Mouse (Mus musculus) midbrain, embryonic 16.5 days (tissue): ENCODE data around the gene Ywhaq. TPM values are rescaled to one million over a fixed set of nuclear protein-coding genes. Genes with fewer than 3 reads are reported as not detected.

Experiments
- ATAC-seq: fragments of 200-750 bp; cut with Nextera tagmentation; 2 replicates; pipeline ENCODE4 v1.8.0; 2017; ENCODE audit warnings: moderate TSS enrichment
- H3K27ac ChIP-seq: fragments of 300-500 bp; sonication (generic); 2 replicates; pipeline ENCODE4 v1.5.1; 2014; ENCODE audit warnings: mild to moderate bottlenecking, low read length, mixed read lengths
- H3K27me3 ChIP-seq: fragments of 300-500 bp; sonication (generic); 2 replicates; pipeline ENCODE4 v1.6.1; 2014; ENCODE audit warnings: low read depth, low read length, mixed read lengths; ENCODE audit not compliant: control insufficient read depth, insufficient read depth
- H3K36me3 ChIP-seq: fragments of 300-500 bp; sonication (generic); 2 replicates; pipeline ENCODE4 v1.6.1; 2014; ENCODE audit warnings: mild to moderate bottlenecking, low read length, moderate library complexity, mixed read lengths; ENCODE audit not compliant: control insufficient read depth, insufficient read depth
- H3K4me1 ChIP-seq: fragments of 300-500 bp; sonication (generic); 2 replicates; pipeline ENCODE4 v1.6.1; 2014; ENCODE audit warnings: mild to moderate bottlenecking, low read length, mixed read lengths; ENCODE audit not compliant: control insufficient read depth, insufficient read depth
- H3K4me2 ChIP-seq: fragments of 300-500 bp; sonication (generic); 2 replicates; pipeline ENCODE4 v1.6.1; 2014; ENCODE audit warnings: mild to moderate bottlenecking, low read length, mixed read lengths
- H3K4me3 ChIP-seq: fragments of 300-500 bp; sonication (generic); 2 replicates; pipeline ENCODE4 v1.5.1; 2014; ENCODE audit warnings: low read depth, mild to moderate bottlenecking, low read length, moderate library complexity, mixed read lengths
- H3K9ac ChIP-seq: fragments of 300-500 bp; sonication (generic); 2 replicates; pipeline ENCODE4 v1.6.1; 2014; ENCODE audit warnings: low read depth, low read length, mixed read lengths
- H3K9me3 ChIP-seq: fragments of 300-500 bp; sonication (generic); replicated peaks from 2 replicates; pipeline ENCODE4 v1.6.1; 2014; ENCODE audit warnings: mild to moderate bottlenecking, low read length, mixed read lengths; ENCODE audit not compliant: control insufficient read depth, poor library complexity, severe bottlenecking
- WGBS: fragments of 180-500 bp; shearing (Covaris S2); extraction: QIAGEN DNeasy Blood & Tissue Kit; methylation state at CpG from one replicate; pipeline ENCODE4 v1.1.7; 2014; 5-methylcytosine and 5-hydroxymethylcytosine counted together
- polyA plus RNA-seq: library from polyadenylated mRNA; unstranded; fragments of >200 nt; fragmentation: Nextera tagmentation; extraction: Ambion mirVana; gene quantifications from 2 replicates; pipeline ENCODE4 v1.2.1, GENCODE M21; 2015

The Ywhaq gene
- 1,279 and 1,291 TPM in 2 replicates for polyA plus RNA-seq

DNA sequence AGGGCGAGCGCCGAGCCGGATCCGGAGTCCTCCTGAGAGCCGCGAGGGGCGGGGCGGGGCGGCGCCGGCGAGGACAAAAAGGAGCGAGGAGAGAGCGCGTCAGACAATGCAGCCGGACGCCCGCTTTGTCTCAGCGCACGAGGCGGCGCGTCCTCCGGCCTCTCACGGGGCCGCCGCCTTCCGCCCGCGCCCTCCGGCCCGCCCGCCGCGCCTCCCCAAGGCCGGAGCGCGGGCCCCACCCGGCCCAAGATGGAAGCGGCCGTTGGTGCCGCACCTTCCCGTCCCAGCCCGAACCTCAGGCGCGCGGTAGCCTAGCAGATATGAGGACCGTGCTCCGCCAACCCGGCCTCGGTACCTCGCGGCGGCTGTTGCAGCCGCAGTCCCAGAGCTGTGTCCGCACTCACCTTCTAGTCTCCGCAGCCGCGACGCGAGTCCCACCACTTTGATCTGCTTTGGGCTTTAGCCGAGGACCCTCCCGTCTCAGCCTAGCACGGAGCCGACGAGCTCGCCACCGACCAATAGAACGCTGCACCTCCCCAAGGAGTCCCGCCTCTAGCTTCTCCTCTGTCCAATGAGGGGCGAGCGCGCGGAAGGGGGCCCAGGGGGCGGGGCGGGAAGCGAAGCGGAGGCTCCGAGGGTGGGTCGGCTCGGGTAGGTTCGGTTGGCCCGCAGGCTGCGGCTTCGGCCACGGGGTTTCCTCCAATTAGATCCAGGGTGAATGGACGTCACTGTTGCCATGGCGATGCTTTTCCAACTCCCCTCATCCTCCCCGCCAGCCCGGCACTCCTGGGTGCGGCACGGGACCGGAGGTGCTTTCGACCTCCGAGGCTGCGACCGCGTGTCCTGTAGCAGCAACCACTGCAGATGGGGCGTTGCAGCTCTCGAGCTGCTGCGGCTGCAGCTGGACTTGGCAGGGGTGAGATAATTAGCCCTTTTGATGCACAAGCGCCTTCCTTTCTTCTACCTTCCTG lies at the start of gene Ywhaq:
TSS of gene Ywhaq (minus strand) at position 538 of the 971 bp plus-strand sequence.
- Histone ChIP-seq H3K36me3 (peaks cover 11% of the 10 kb centered on the region), H3K27ac (peak within 1 kb of the TSS; percentile 100), H3K9ac (peak within 1 kb of the TSS; percentile 99), H3K9me3 (no peaks in the 10 kb centered on the region), H3K4me2 (peak within 1 kb of the TSS; percentile 93), H3K4me1 (peaks cover 23% of the 10 kb centered on the region), H3K27me3 (no peaks in the 10 kb centered on the region), H3K4me3 (peak within 1 kb of the TSS; percentile 88)
- peak; percentile 99 for ATAC-seq
- under 1% methylated on average over 84 of the region's 103 CpGs for WGBS

- 37% methylated on average over 5 of the region's 5 CpGs for WGBS
- peak; percentile 25; the same call in 1 of the 2 replicates for ATAC-seq
- H3K27me3 ChIP-seq: no peaks in the 10 kb centered on the region
- H3K27ac ChIP-seq: no peak overlapping the region
- H3K36me3 ChIP-seq: no peaks in the 10 kb centered on the region
- H3K9me3 ChIP-seq: no peaks in the 10 kb centered on the region
- H3K4me3 ChIP-seq: no peak overlapping the region
- no peaks in the 10 kb centered on the region for H3K4me1 ChIP-seq
- H3K9ac ChIP-seq: no peak overlapping the region
- no peak overlapping the region for H3K4me2 ChIP-seq
These were observed 46.0 kb upstream of the Ywhaq start for GRCm38 (mm10) chr12:21463448-21463891.

GRCm38 (mm10) chr12:21462658-21463057 lies 45.2 kb upstream of the Ywhaq start:
- Histone ChIP-seq H3K4me1 (no peaks in the 10 kb centered on the region), H3K27me3 (no peaks in the 10 kb centered on the region), H3K36me3 (no peaks in the 10 kb centered on the region), H3K4me3 (no peak overlapping the region), H3K4me2 (no peak overlapping the region), H3K9ac (no peak overlapping the region), H3K9me3 (no peaks in the 10 kb centered on the region), H3K27ac (no peak overlapping the region)
- ATAC-seq: no peak
- 79% methylated on average over 3 of the region's 3 CpGs for WGBS

DNA sequence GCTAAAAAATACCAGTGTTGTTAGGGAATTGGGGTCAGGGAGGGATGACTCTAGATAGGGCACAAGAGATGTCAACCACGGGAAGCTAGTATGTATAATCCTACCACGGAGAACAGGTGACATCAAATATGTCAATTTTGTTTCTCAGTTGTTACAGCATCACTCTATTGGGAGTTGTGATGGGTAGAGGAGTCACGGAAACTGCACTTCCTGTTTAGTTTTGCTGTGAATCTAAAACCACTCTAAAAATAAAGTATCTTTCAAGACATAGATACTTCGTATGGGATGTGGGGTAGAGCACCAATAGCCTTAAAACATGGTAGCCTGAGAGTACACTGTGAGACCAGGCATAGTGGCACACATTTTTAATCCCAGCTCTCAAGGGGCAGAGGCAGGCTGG lies 42.2 kb upstream of the Ywhaq start:
- H3K4me1 ChIP-seq: no peaks in the 10 kb centered on the region
- H3K36me3 ChIP-seq: no peaks in the 10 kb centered on the region
- no peak overlapping the region for H3K27ac ChIP-seq
- no peak overlapping the region for H3K9ac ChIP-seq
- ATAC-seq: no peak
- H3K9me3 ChIP-seq: no peaks in the 10 kb centered on the region
- H3K4me3 ChIP-seq: no peak overlapping the region
- 87% methylated on average over 4 of the region's 4 CpGs for WGBS
- no peaks in the 10 kb centered on the region for H3K27me3 ChIP-seq
- no peak overlapping the region for H3K4me2 ChIP-seq

DNA sequence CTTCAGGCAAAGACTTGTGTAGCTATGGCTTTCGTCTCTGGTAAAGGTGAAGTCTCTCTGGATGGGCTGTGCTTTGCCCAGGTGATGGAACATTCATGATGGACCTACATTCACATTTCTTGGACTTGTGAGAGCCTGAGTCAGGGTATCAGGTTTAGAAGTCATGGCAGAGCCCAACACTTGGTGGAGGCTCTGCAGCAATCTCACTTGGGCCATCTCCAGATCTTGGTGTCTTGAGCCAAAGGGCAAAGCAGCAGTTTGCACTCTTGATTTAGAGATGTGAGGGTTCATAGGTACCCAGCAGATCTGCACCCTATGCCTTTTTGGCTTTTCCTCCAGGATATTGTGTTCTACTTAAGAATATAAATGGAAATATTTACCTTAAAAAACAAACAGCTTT lies 38.6 kb upstream of the Ywhaq start:
- ATAC-seq: no peak
- H3K27ac ChIP-seq: no peak overlapping the region
- H3K27me3 ChIP-seq: no peaks in the 10 kb centered on the region
- H3K9me3 ChIP-seq: no peaks in the 10 kb centered on the region
- H3K36me3 ChIP-seq: no peaks in the 10 kb centered on the region
- no peak overlapping the region for H3K9ac ChIP-seq
- 92% methylated on average over 1 of the region's 1 CpGs for WGBS
- no peaks in the 10 kb centered on the region for H3K4me1 ChIP-seq
- no peak overlapping the region for H3K4me3 ChIP-seq
- no peak overlapping the region for H3K4me2 ChIP-seq

DNA sequence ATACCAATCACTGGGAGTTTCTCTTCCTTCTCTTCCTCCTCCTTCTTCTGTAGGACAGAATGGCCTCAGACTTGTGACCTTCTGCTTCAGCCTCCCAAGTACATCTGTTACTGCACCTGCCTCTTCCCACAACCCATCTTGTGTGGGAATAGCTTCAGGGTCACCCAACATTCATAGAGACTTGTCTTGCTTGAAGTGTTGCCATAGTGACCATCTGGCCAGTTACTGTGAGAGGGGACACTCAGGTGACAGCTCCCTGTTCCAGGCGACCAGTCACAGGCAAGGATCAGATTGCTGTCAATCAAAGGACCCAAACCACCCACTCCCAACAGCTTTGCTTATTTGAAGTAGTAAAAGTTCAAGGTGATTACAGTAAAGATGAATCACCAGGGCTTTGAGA lies 34.3 kb upstream of the Ywhaq start:
- WGBS: 45% methylated on average over 1 of the region's 1 CpGs
- H3K9me3 ChIP-seq: no peaks in the 10 kb centered on the region
- H3K27me3 ChIP-seq: no peaks in the 10 kb centered on the region
- no peak overlapping the region for H3K4me2 ChIP-seq
- no peak for ATAC-seq
- H3K27ac ChIP-seq: no peak overlapping the region
- H3K9ac ChIP-seq: no peak overlapping the region
- H3K36me3 ChIP-seq: no peaks in the 10 kb centered on the region
- H3K4me3 ChIP-seq: no peak overlapping the region
- no peaks in the 10 kb centered on the region for H3K4me1 ChIP-seq

DNA sequence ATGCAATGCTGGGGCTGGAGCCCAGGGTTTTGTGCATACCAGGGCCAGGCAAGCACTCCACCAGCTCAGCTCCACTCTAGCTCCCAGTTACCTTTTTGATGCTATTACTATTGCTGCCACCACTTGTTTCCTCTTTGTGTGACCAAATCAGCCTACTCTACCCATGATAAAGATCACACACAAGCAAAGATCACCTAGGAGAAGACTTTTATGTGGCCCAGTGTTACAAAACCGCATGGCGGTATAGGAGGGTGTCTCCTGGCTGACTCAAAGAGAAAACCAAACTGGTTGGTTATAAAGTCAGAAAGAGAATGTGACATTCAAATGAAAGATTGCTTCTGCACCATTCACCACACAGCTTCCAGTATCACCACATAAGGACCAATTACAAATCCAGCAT lies 33.9 kb upstream of the Ywhaq start:
- no peaks in the 10 kb centered on the region for H3K36me3 ChIP-seq
- 93% methylated on average over 2 of the region's 2 CpGs for WGBS
- H3K4me2 ChIP-seq: no peak overlapping the region
- no peaks in the 10 kb centered on the region for H3K27me3 ChIP-seq
- H3K9me3 ChIP-seq: no peaks in the 10 kb centered on the region
- no peak overlapping the region for H3K27ac ChIP-seq
- H3K4me1 ChIP-seq: no peaks in the 10 kb centered on the region
- no peak overlapping the region for H3K9ac ChIP-seq
- H3K4me3 ChIP-seq: no peak overlapping the region
- ATAC-seq: no peak

DNA sequence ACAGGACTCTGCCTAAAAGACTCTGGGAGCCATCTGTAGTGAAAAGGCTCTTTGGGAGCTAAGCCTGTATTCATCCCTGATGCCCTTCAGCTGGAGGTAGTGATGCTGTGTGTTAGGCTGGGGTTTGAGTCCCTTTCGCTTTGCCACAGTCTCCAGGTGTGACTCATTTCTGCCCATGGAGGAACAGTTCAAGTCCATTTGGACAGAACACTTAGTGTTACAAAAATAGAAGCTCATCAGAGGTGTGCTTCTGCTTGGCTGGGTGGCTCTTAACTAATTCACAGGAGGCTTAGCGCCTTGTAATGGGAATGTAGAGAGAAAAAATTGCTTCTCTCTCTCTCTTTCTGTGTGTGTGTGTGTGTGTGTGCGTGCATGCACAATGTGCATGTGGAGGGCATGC lies 26.3 kb upstream of the Ywhaq start:
- H3K9ac ChIP-seq: no peak overlapping the region
- H3K36me3 ChIP-seq: no peaks in the 10 kb centered on the region
- H3K27me3 ChIP-seq: no peaks in the 10 kb centered on the region
- no peak overlapping the region for H3K4me2 ChIP-seq
- 97% methylated on average over 3 of the region's 3 CpGs for WGBS
- no peak overlapping the region for H3K4me3 ChIP-seq
- ATAC-seq: no peak
- H3K4me1 ChIP-seq: no peaks in the 10 kb centered on the region
- H3K9me3 ChIP-seq: no peaks in the 10 kb centered on the region
- H3K27ac ChIP-seq: no peak overlapping the region

GRCm38 (mm10) chr12:21441870-21442269 lies 24.4 kb upstream of the Ywhaq start:
- Histone ChIP-seq H3K4me3 (no peak overlapping the region), H3K9me3 (no peaks in the 10 kb centered on the region), H3K27ac (no peak overlapping the region), H3K27me3 (no peaks in the 10 kb centered on the region), H3K4me1 (no peaks in the 10 kb centered on the region), H3K9ac (no peak overlapping the region), H3K36me3 (no peaks in the 10 kb centered on the region), H3K4me2 (no peak overlapping the region)
- WGBS: 76% methylated on average over 1 of the region's 1 CpGs
- no peak for ATAC-seq
